Mouse (Mus musculus) adipocyte (in vitro differentiated cells): Measurements from ENCODE around the gene Kif1bp.
"Not testable (repeated sequence)": the region's sequence is repeated elsewhere in the genome, so short reads cannot be mapped to it uniquely, and the experiment has no call there.

Experiments
- DNase-seq: peaks from one replicate; pipeline ENCODE4 v3.0.0-alpha.2; 2016; ENCODE audit warnings: low spot score

Kif1bp gene

GRCm38 (mm10) chr10:62578338-62579100 is at the start of gene Kif1bp:
Gene Kif1bp (minus strand): TSS chr10:62578457.
- DNase-seq, result peak; percentile 98

- DNase-seq, result no peak
Measured at GRCm38 (mm10) chr10:62604161-62604560, 25.9 kb upstream of the Kif1bp start.

- no peak for DNase-seq
Measured at GRCm38 (mm10) chr10:62603233-62604030, 25.2 kb upstream of the Kif1bp start.

GRCm38 (mm10) chr10:62602177-62603040 is 24.2 kb upstream of the Kif1bp start, which contains the start of gene Ddx21:
Gene Ddx21 (minus strand): TSS chr10:62602281.
- DNase-seq, result peak; percentile 86

GRCm38 (mm10) chr10:62601833-62602176 is 23.5 kb upstream of the Kif1bp start:
- no peak for DNase-seq

- no peak for DNase-seq
Measured at GRCm38 (mm10) chr10:62601053-62601791, 23.0 kb upstream of the Kif1bp start.

GRCm38 (mm10) chr10:62600056-62600455 is 21.8 kb upstream of the Kif1bp start:
- DNase-seq, result no peak

- not testable (repeated sequence) for DNase-seq
Measured at GRCm38 (mm10) chr10:62599311-62599710, 21.1 kb upstream of the Kif1bp start.

GRCm38 (mm10) chr10:62592496-62592895 is 14.2 kb upstream of the Kif1bp start:
- no peak for DNase-seq

GRCm38 (mm10) chr10:62590200-62590599 is 11.9 kb upstream of the Kif1bp start:
- peak; percentile 89 for DNase-seq

- peak; percentile 52 for DNase-seq
Measured at GRCm38 (mm10) chr10:62588616-62589015, 10.4 kb upstream of the Kif1bp start.

- DNase-seq, result no peak
Measured at GRCm38 (mm10) chr10:62583245-62583644, 5.0 kb upstream of the Kif1bp start.

- DNase-seq, result no peak
Measured at GRCm38 (mm10) chr10:62582701-62583100, 4.4 kb upstream of the Kif1bp start.

GRCm38 (mm10) chr10:62582263-62582662 is 4.0 kb upstream of the Kif1bp start:
- DNase-seq, result no peak

GRCm38 (mm10) chr10:62579129-62579528 is 872 bp upstream of the Kif1bp start:
- not testable (repeated sequence) for DNase-seq

- DNase-seq, result peak; percentile 31
Measured at GRCm38 (mm10) chr10:62577673-62578337, 452 bp downstream of the Kif1bp start.

- no peak for DNase-seq
Measured at GRCm38 (mm10) chr10:62575001-62575400, 3.3 kb downstream of the Kif1bp start.

- peak; percentile 16 for DNase-seq
Measured at GRCm38 (mm10) chr10:62570126-62570871, 8.0 kb downstream of the Kif1bp start.

- DNase-seq, result no peak
Measured at GRCm38 (mm10) chr10:62568861-62569260, 9.4 kb downstream of the Kif1bp start.

GRCm38 (mm10) chr10:62557736-62558135 is 20.5 kb downstream of the Kif1bp start:
- DNase-seq, result peak; percentile 16
